Mouse (Mus musculus) liver, adult 2 months (tissue): ENCODE data around the gene Dnajb4. TPM values are rescaled to one million over a fixed set of nuclear protein-coding genes. Genes with fewer than 3 reads are reported as not detected.

ENCODE experiments used
- DNase-seq: peaks from one replicate; pipeline ENCODE4 v3.0.0-alpha.2; 2011; ENCODE audit warnings: low read depth, low spot score; ENCODE audit errors: extremely low read depth
- H3K27ac ChIP-seq: fragments of 200-500 bp; replicated peaks from 2 replicates; pipeline ENCODE4 v1.5.1; 2012; ENCODE audit warnings: low read depth, mild to moderate bottlenecking, control low read depth, inconsistent platforms, low read length; ENCODE audit not compliant: insufficient read depth
- H3K27me3 ChIP-seq: fragments of 200-500 bp; 2 replicates; pipeline ENCODE4 v1.6.1; 2012; ENCODE audit warnings: mild to moderate bottlenecking, moderate library complexity, low read length, inconsistent platforms; ENCODE audit not compliant: control insufficient read depth, insufficient read depth
- H3K36me3 ChIP-seq: fragments of 200-500 bp; 2 replicates; pipeline ENCODE4 v1.6.1; 2012; ENCODE audit warnings: low read length, inconsistent platforms; ENCODE audit not compliant: control insufficient read depth, insufficient read depth
- H3K4me1 ChIP-seq: fragments of 200-500 bp; 2 replicates; pipeline ENCODE4 v1.6.1; 2011; ENCODE audit warnings: low read length; ENCODE audit not compliant: control insufficient read depth, insufficient read depth
- H3K4me3 ChIP-seq: fragments of 200-500 bp; 2 replicates; pipeline ENCODE4 v1.5.1; 2011; ENCODE audit warnings: low read depth, mild to moderate bottlenecking, control low read depth, low read length, moderate library complexity; ENCODE audit not compliant: insufficient read depth
- H3K79me2 ChIP-seq: fragments of 200-500 bp; 2 replicates; pipeline ENCODE4 v1.6.1; 2012; ENCODE audit warnings: inconsistent platforms, mild to moderate bottlenecking, low read length, moderate library complexity; ENCODE audit not compliant: control insufficient read depth, insufficient read depth
- H3K9ac ChIP-seq: fragments of 200-500 bp; 2 replicates; pipeline ENCODE4 v1.6.1; 2012; ENCODE audit warnings: low read depth, mild to moderate bottlenecking, control low read depth, inconsistent platforms, low read length
- CTCF ChIP-seq: fragments of 200-500 bp; IDR thresholded peaks from 2 replicates; pipeline ENCODE4 v1.5.1; 2011; ENCODE audit warnings: low read depth, low read length, control low read depth
- POLR2A ChIP-seq: fragments of 200-500 bp; IDR thresholded peaks from 2 replicates; pipeline ENCODE4 v1.6.1; 2011; ENCODE audit warnings: low read length, control low read depth; ENCODE audit not compliant: insufficient read depth; ENCODE audit errors: extremely low read depth
- WGBS: fragments of 180-500 bp; shearing (Covaris S2); methylation state at CpG from one replicate; pipeline ENCODE4 v1.1.7; 2018; 5-methylcytosine and 5-hydroxymethylcytosine counted together
- polyA plus RNA-seq: library from polyadenylated mRNA; depleted of rRNA; stranded (reverse); fragments of >200 nt; gene quantifications from 2 replicates; pipeline ENCODE4 v1.2.3, GENCODE M21; 2012
- total RNA-seq: library from RNA; depleted of rRNA; stranded (reverse); fragments of >200 nt; gene quantifications from 2 replicates; pipeline ENCODE4 v1.2.3, GENCODE M21; 2014

Gene Dnajb4
- total and polyA plus RNA-seq, 2 experiments, result 5.3 to 22.4 TPM

- peaks cover 7% of the 10 kb centered on the region; the same call in 1 of the 2 replicates for H3K36me3 ChIP-seq
- TF ChIP-seq POLR2A, result no peak
- no peak for TF ChIP-seq CTCF
- 93% methylated on average over 4 of the region's 4 CpGs for WGBS
- no peak for DNase-seq
- no peak overlapping the region for H3K9ac ChIP-seq
- H3K4me3 ChIP-seq, result no peak overlapping the region
- no peaks in the 10 kb centered on the region for H3K27me3 ChIP-seq
- H3K27ac ChIP-seq, result no peak overlapping the region
- H3K79me2 ChIP-seq, result 0 out of 2 replicates have a peak, but pooled peaks cover 3% of the 10 kb centered on the region
- peaks cover 9% of the 10 kb centered on the region; the same call in 1 of the 2 replicates for H3K4me1 ChIP-seq
Observed at GRCm38 (mm10) chr3:152178816-152179215, 31.3 kb downstream of the Dnajb4 start.

GRCm38 (mm10) chr3:152172322-152172935 lies 37.7 kb downstream of the Dnajb4 start:
- 91% methylated on average over 7 of the region's 7 CpGs for WGBS
- Histone ChIP-seq H3K79me2 (no peaks in the 10 kb centered on the region), H3K4me1 (no peaks in the 10 kb centered on the region), H3K9ac (no peak overlapping the region), H3K27ac (no peak overlapping the region), H3K27me3 (no peaks in the 10 kb centered on the region), H3K4me3 (no peak overlapping the region), H3K36me3 (no peaks in the 10 kb centered on the region)
- no peak for DNase-seq
- TF ChIP-seq POLR2A, result no peak
- no peak for TF ChIP-seq CTCF

GRCm38 (mm10) chr3:152171862-152172261 lies 38.2 kb downstream of the Dnajb4 start:
- H3K9ac ChIP-seq, result no peak overlapping the region
- DNase-seq, result no peak
- WGBS, result 68% methylated on average over 7 of the region's 7 CpGs
- H3K36me3 ChIP-seq, result no peaks in the 10 kb centered on the region
- no peaks in the 10 kb centered on the region for H3K79me2 ChIP-seq
- no peaks in the 10 kb centered on the region for H3K4me1 ChIP-seq
- H3K27ac ChIP-seq, result no peak overlapping the region
- TF ChIP-seq CTCF (no peak), POLR2A (no peak)
- no peak overlapping the region for H3K4me3 ChIP-seq
- no peaks in the 10 kb centered on the region for H3K27me3 ChIP-seq

GRCm38 (mm10) chr3:152171236-152171635 lies 38.9 kb downstream of the Dnajb4 start:
- H3K27me3 ChIP-seq, result no peaks in the 10 kb centered on the region

GRCm38 (mm10) chr3:152170407-152170806 lies 39.7 kb downstream of the Dnajb4 start:
- H3K36me3 ChIP-seq, result no peaks in the 10 kb centered on the region
- WGBS, result 24% methylated on average over 1 of the region's 1 CpGs

More at GRCm38 (mm10) chr3:152171236-152171635, 38.9 kb downstream of the Dnajb4 start:
- no peak for TF ChIP-seq POLR2A
- TF ChIP-seq CTCF, result no peak
- H3K4me3 ChIP-seq, result no peak overlapping the region
- H3K27ac ChIP-seq, result no peak overlapping the region
- no peak for DNase-seq
- H3K79me2 ChIP-seq, result no peaks in the 10 kb centered on the region
- H3K9ac ChIP-seq, result no peak overlapping the region
- 46% methylated on average over 2 of the region's 2 CpGs for WGBS
- H3K4me1 ChIP-seq, result no peaks in the 10 kb centered on the region
- H3K36me3 ChIP-seq, result no peaks in the 10 kb centered on the region

GRCm38 (mm10) chr3:152168007-152168406 lies 42.1 kb downstream of the Dnajb4 start:
- no peak for DNase-seq
- 95% methylated on average over 10 of the region's 10 CpGs for WGBS
- Histone ChIP-seq H3K4me1 (peaks cover 8% of the 10 kb centered on the region; the same call in 1 of the 2 replicates), H3K9ac (no peak overlapping the region), H3K79me2 (no peaks in the 10 kb centered on the region), H3K36me3 (no peaks in the 10 kb centered on the region), H3K4me3 (no peak overlapping the region), H3K27ac (no peak overlapping the region), H3K27me3 (peaks cover 6% of the 10 kb centered on the region; the same call in 1 of the 2 replicates)
- TF ChIP-seq CTCF (no peak), POLR2A (no peak)

More at GRCm38 (mm10) chr3:152170407-152170806, 39.7 kb downstream of the Dnajb4 start:
- peaks cover 6% of the 10 kb centered on the region; the same call in 1 of the 2 replicates for H3K27me3 ChIP-seq
- H3K79me2 ChIP-seq, result no peaks in the 10 kb centered on the region
- H3K27ac ChIP-seq, result no peak overlapping the region
- H3K4me1 ChIP-seq, result peaks cover 6% of the 10 kb centered on the region; the same call in 1 of the 2 replicates
- DNase-seq, result no peak
- H3K9ac ChIP-seq, result no peak overlapping the region
- TF ChIP-seq CTCF (no peak), POLR2A (no peak)
- H3K4me3 ChIP-seq, result no peak overlapping the region
